Mouse (Mus musculus) forebrain, embryonic 15.5 days (tissue): ENCODE measurements around the gene Arhgap27. TPM values are rescaled to one million over a fixed set of nuclear protein-coding genes. Genes with fewer than 3 reads are reported as not detected.

Experiments used
- ATAC-seq: fragments of 200-750 bp; cut with Nextera tagmentation; replicated peaks from 2 replicates; pipeline ENCODE4 v1.8.0; 2017; ENCODE audit warnings: mild to moderate bottlenecking, moderate TSS enrichment, moderate library complexity
- H3K27ac ChIP-seq: fragments of 300-500 bp; sonication (generic); replicated peaks from 2 replicates; pipeline ENCODE4 v1.5.1; 2015; ENCODE audit warnings: mild to moderate bottlenecking, inconsistent platforms
- H3K27me3 ChIP-seq: fragments of 300-500 bp; sonication (generic); 2 replicates; pipeline ENCODE4 v1.6.1; 2015; ENCODE audit warnings: inconsistent platforms
- H3K36me3 ChIP-seq: fragments of 300-500 bp; sonication (generic); 2 replicates; pipeline ENCODE4 v1.6.1; 2015; ENCODE audit warnings: mild to moderate bottlenecking, inconsistent platforms
- H3K4me1 ChIP-seq: fragments of 300-500 bp; sonication (generic); 2 replicates; pipeline ENCODE4 v1.6.1; 2015; ENCODE audit warnings: inconsistent platforms
- H3K4me2 ChIP-seq: fragments of 300-500 bp; sonication (generic); replicated peaks from 2 replicates; pipeline ENCODE4 v1.6.1; 2015; ENCODE audit warnings: mild to moderate bottlenecking, inconsistent platforms
- H3K4me3 ChIP-seq: fragments of 300-500 bp; sonication (generic); 2 replicates; pipeline ENCODE4 v1.5.1; 2015; ENCODE audit warnings: mild to moderate bottlenecking, inconsistent platforms
- H3K9ac ChIP-seq: fragments of 300-500 bp; sonication (generic); replicated peaks from 2 replicates; pipeline ENCODE4 v1.6.1; 2015; ENCODE audit warnings: mild to moderate bottlenecking, inconsistent platforms
- H3K9me3 ChIP-seq: fragments of 300-500 bp; sonication (generic); 2 replicates; pipeline ENCODE4 v1.6.1; 2016; ENCODE audit warnings: inconsistent platforms
- WGBS: fragments of 180-500 bp; shearing (Covaris S2); methylation state at CpG from one replicate; pipeline ENCODE4 v1.1.7; 2015; ENCODE audit warnings: mixed read lengths; 5-methylcytosine and 5-hydroxymethylcytosine counted together
- polyA plus RNA-seq: library from polyadenylated mRNA; unstranded; fragments of >200 nt; fragmentation: Nextera tagmentation; extraction: Ambion mirVana; gene quantifications from 2 replicates; pipeline ENCODE4 v1.2.1, GENCODE M21; 2015

The Arhgap27 gene
- polyA plus RNA-seq, 1 experiment from 2014 or later: 2.5 TPM

GRCm38 (mm10) chr11:103281784-103282183 lies 81.7 kb downstream of the Arhgap27 start:
- Histone ChIP-seq H3K27ac (no peak overlapping the region), H3K27me3 (no peaks in the 10 kb centered on the region), H3K9ac (no peak overlapping the region), H3K4me2 (no peak overlapping the region), H3K4me1 (no peaks in the 10 kb centered on the region), H3K9me3 (no peaks in the 10 kb centered on the region), H3K36me3 (no peaks in the 10 kb centered on the region), H3K4me3 (no peak overlapping the region)
- WGBS: 88% methylated on average over 7 of the region's 7 CpGs
- ATAC-seq: no peak

Other genes starting within 250 kb of the Arhgap27 start
- 3.4 and 3.8 TPM in 2 replicates for gene Hexim1, start 247.5 kb downstream of the Arhgap27 start, polyA plus RNA-seq
- 20.8 and 23.8 TPM in 2 replicates for gene Hexim2, start 231.3 kb downstream of the Arhgap27 start, polyA plus RNA-seq
- 1.7 and 3.1 TPM in 2 replicates for gene Fmnl1, start 192.6 kb downstream of the Arhgap27 start, polyA plus RNA-seq
- gene 1700023F06Rik, start 155.1 kb downstream of the Arhgap27 start, polyA plus RNA-seq: 0.75 and 0.98 TPM in 2 replicates
- gene Spata32, start 145.3 kb downstream of the Arhgap27 start, polyA plus RNA-seq: 0.15 and 0.38 TPM in 2 replicates
- gene Map3k14, start 96.2 kb downstream of the Arhgap27 start, polyA plus RNA-seq: 3.7 and 3.9 TPM in 2 replicates
- 8.8 and 8.9 TPM in 2 replicates for gene Plekhm1, start 49.0 kb upstream of the Arhgap27 start, polyA plus RNA-seq
- not detected in 2 replicates for gene Lrrc37a, start 140.9 kb upstream of the Arhgap27 start, polyA plus RNA-seq